Mouse (Mus musculus) T-helper 1 cell (primary cell): ENCODE results near the gene Ppp2r3a.

ENCODE experiments used
- in situ Hi-C: fragments of 300-600 bp; cut with MboI, MseI; formaldehyde crosslinking; loops from one replicate; pipeline ENCODE4 v1.15.1; 2025; ENCODE audit warnings: high pct_unique_total_duplicates

The Ppp2r3a gene

GRCm38 (mm10) chr9:101159431-101159830 lies 92.2 kb downstream of the Ppp2r3a start:
- in situ Hi-C loops = loop anchor here (10.0 kb wide), 1 partner anchor 195 kb away; no protein-coding TSS in a partner anchor

- in situ Hi-C loops = loop anchor here (10.0 kb wide), 1 partner anchor 188 kb away; no protein-coding TSS in a partner anchor
Observed at GRCm38 (mm10) chr9:101152872-101153271, 98.7 kb downstream of the Ppp2r3a start.

- in situ Hi-C loops = no loop called here
Observed at GRCm38 (mm10) chr9:101143635-101144034, 108.0 kb downstream of the Ppp2r3a start.

- in situ Hi-C loops = no loop called here
Observed at GRCm38 (mm10) chr9:101114182-101114884, 137.3 kb downstream of the Ppp2r3a start.

- in situ Hi-C loops = no loop called here
Observed at GRCm38 (mm10) chr9:101113317-101113716, 138.3 kb downstream of the Ppp2r3a start.

GRCm38 (mm10) chr9:101110013-101110412 lies 141.6 kb downstream of the Ppp2r3a start:
- in situ Hi-C loops = no loop called here

- in situ Hi-C loops = no loop called here
Observed at GRCm38 (mm10) chr9:101107386-101107785, 144.2 kb downstream of the Ppp2r3a start.

GRCm38 (mm10) chr9:101105735-101106134 lies 145.9 kb downstream of the Ppp2r3a start:
- in situ Hi-C loops = no loop called here

GRCm38 (mm10) chr9:101104931-101105330 lies 146.7 kb downstream of the Ppp2r3a start:
- in situ Hi-C loops = no loop called here

GRCm38 (mm10) chr9:101102288-101102687 lies 149.3 kb downstream of the Ppp2r3a start:
- in situ Hi-C loops = no loop called here

- in situ Hi-C loops = no loop called here
Observed at GRCm38 (mm10) chr9:101101547-101101946, 150.0 kb downstream of the Ppp2r3a start.

- in situ Hi-C loops = no loop called here
Observed at GRCm38 (mm10) chr9:101100163-101100562, 151.4 kb downstream of the Ppp2r3a start.

- in situ Hi-C loops = no loop called here
Observed at GRCm38 (mm10) chr9:101099445-101099844, 152.2 kb downstream of the Ppp2r3a start.

- in situ Hi-C loops = no loop called here
Observed at GRCm38 (mm10) chr9:101097542-101097941, 154.1 kb downstream of the Ppp2r3a start.

GRCm38 (mm10) chr9:101096461-101096860 lies 155.1 kb downstream of the Ppp2r3a start:
- in situ Hi-C loops = no loop called here

- in situ Hi-C loops = no loop called here
Observed at GRCm38 (mm10) chr9:101095425-101095824, 156.2 kb downstream of the Ppp2r3a start.

- in situ Hi-C loops = no loop called here
Observed at GRCm38 (mm10) chr9:101083728-101084127, 167.9 kb downstream of the Ppp2r3a start.

- in situ Hi-C loops = no loop called here
Observed at GRCm38 (mm10) chr9:101080046-101080685, 171.4 kb downstream of the Ppp2r3a start.

- in situ Hi-C loops = no loop called here
Observed at GRCm38 (mm10) chr9:101078579-101078978, 173.0 kb downstream of the Ppp2r3a start.

GRCm38 (mm10) chr9:101077486-101077885 lies 174.1 kb downstream of the Ppp2r3a start:
- in situ Hi-C loops = no loop called here

GRCm38 (mm10) chr9:101076095-101076875 lies 175.3 kb downstream of the Ppp2r3a start:
- in situ Hi-C loops = no loop called here

- in situ Hi-C loops = no loop called here
Observed at GRCm38 (mm10) chr9:101075694-101076093, 175.9 kb downstream of the Ppp2r3a start.
